In the genomic region with DNA sequence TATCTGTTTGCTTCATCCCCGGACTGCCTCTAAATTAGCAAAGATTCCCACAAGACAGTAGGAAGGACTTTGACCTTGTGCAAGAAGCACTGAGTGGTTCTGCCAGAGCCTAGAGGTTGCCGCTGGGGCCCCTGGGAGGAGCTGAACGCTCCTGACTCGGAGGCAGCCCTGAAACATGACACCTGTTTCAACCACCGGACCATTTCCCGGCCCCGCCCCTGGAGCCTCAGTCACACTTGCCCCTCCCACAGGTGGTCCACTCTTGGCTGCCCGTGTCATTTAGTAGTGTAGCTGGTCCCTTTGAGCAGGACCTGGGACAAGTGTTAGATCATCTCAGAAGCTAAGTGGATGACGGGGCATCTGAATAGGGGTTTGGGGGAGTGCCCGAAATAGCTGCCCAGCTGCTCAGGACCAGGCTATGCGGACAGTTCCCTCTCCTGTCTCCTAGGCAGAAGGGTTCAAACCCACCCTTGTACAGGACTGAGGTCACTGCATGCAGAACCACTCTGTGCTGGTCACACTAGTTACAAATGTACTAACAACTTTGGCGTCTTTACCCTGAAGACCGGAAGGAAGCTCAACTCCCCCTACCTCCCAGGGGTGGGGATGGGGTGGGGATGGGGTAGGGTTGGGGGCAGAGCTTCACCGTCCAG, we compare ENCODE assay signal across 8 mouse cellular contexts. TPM values are rescaled to one million over a fixed set of nuclear protein-coding genes. Genes with fewer than 3 reads are reported as not detected.
A peak's percentile ranks its signal among the peaks of the same experiment; 100 is the strongest.
DNase-seq lines count a peak whose midpoint lies in the region; ATAC-seq and TF ChIP-seq lines count a peak whose summit lies in the region.

No protein-coding gene starts in this region.

- no peaks in the 10 kb centered on the region for H3K36me3 ChIP-seq in hindbrain, embryonic 16.5 days (ENCODE audit: control insufficient read depth, insufficient read depth, low read length)
- no peaks in the 10 kb centered on the region for H3K36me3 ChIP-seq in midbrain, embryonic 16.5 days (ENCODE audit: control insufficient read depth, insufficient read depth, low read length)

- peak overlapping the region; percentile 69 for H3K4me2 ChIP-seq in hindbrain, embryonic 16.5 days (ENCODE audit: low read length)
- H3K4me2 ChIP-seq in midbrain, embryonic 16.5 days (ENCODE audit: low read length), result peak overlapping the region; percentile 91

- TF ChIP-seq CTCF in left cerebral cortex, adult 2 months (IDR thresholded peaks at IDR 0.05), result no peak
- TF ChIP-seq CTCF in cortical plate, adult 2 months (IDR thresholded peaks at IDR 0.05; ENCODE audit: extremely low read depth, insufficient read depth, low read length), result no peak

- H3K9me3 ChIP-seq in hindbrain, embryonic 16.5 days (ENCODE audit: control insufficient read depth, low read length), result no peaks in the 10 kb centered on the region
- H3K9me3 ChIP-seq in midbrain, embryonic 16.5 days (replicated peaks; ENCODE audit: control insufficient read depth, low read length, poor library complexity, severe bottlenecking), result no peaks in the 10 kb centered on the region

- peak overlapping the region; percentile 72 for H3K9ac ChIP-seq in hindbrain, embryonic 16.5 days (ENCODE audit: low read depth, low read length)
- peak overlapping the region; percentile 81 for H3K9ac ChIP-seq in midbrain, embryonic 16.5 days (ENCODE audit: low read depth, low read length)

- H3K4me3 ChIP-seq in left cerebral cortex, adult 2 months, result peak overlapping the region; percentile 85
- peak overlapping the region; percentile 66 for H3K4me3 ChIP-seq in cortical plate, adult 2 months (ENCODE audit: insufficient read depth, low read length)
- H3K4me3 ChIP-seq in hindbrain, embryonic 16.5 days (ENCODE audit: low read length), result peak overlapping the region; percentile 55
- peak overlapping the region; percentile 54 for H3K4me3 ChIP-seq in midbrain, embryonic 16.5 days (ENCODE audit: low read depth, low read length)

- peak overlapping the region; percentile 92 for H3K27ac ChIP-seq in left cerebral cortex, adult 2 months
- no peak overlapping the region for H3K27ac ChIP-seq in cortical plate, adult 2 months (ENCODE audit: insufficient read depth, low read length)
- no peak overlapping the region for H3K27ac ChIP-seq in hindbrain, embryonic 16.5 days (ENCODE audit: low read depth, low read length)
- no peak overlapping the region for H3K27ac ChIP-seq in midbrain, embryonic 16.5 days (ENCODE audit: low read length)

- DNase-seq in left cerebral cortex, adult 2 months (ENCODE audit: extremely low spot score in 1 of 2, low spot score in 2 of 2), result no peak
- DNase-seq in left cerebral cortex, postnatal 25 days (ENCODE audit: low spot score in 2 of 2), result no peak
- no peak for DNase-seq in urinary bladder, adult 2 months (ENCODE audit: low spot score)
- no peak for DNase-seq in layer of hippocampus, adult 11-12 months (ENCODE audit: low spot score)
- no peak for DNase-seq in layer of hippocampus, adult 8-10 months (ENCODE audit: low spot score in 2 of 2)

- H3K4me1 ChIP-seq in cortical plate, adult 2 months (ENCODE audit: control insufficient read depth, insufficient read depth, low read length), result peaks cover 8% of the 10 kb centered on the region; the same call in 1 of the 2 replicates
- H3K4me1 ChIP-seq in hindbrain, embryonic 16.5 days (ENCODE audit: control insufficient read depth, insufficient read depth, low read depth, low read length), result peaks cover 14% of the 10 kb centered on the region
- H3K4me1 ChIP-seq in midbrain, embryonic 16.5 days (ENCODE audit: control insufficient read depth, insufficient read depth, low read length), result peaks cover 24% of the 10 kb centered on the region

- ATAC-seq in hindbrain, embryonic 16.5 days, result 0 out of 2 replicates have a peak, but pooled peaks have one; percentile 10
- no peak for ATAC-seq in midbrain, embryonic 16.5 days

- no peaks in the 10 kb centered on the region for H3K27me3 ChIP-seq in hindbrain, embryonic 16.5 days (replicated peaks; ENCODE audit: control insufficient read depth, insufficient read depth, low read length)
- H3K27me3 ChIP-seq in midbrain, embryonic 16.5 days (ENCODE audit: control insufficient read depth, insufficient read depth, low read depth, low read length), result no peaks in the 10 kb centered on the region

- WGBS in hindbrain, embryonic 16.5 days, result 6% methylated on average over 14 of the region's 14 CpGs
- WGBS in midbrain, embryonic 16.5 days, result 5% methylated on average over 14 of the region's 14 CpGs

- no peak for TF ChIP-seq POLR2A in cortical plate, adult 2 months (IDR thresholded peaks at IDR 0.05; ENCODE audit: extremely low read depth, insufficient read depth, low read length)

- intact Hi-C loops in left cerebral cortex, adult 2 months (cut with DNase I), result loop anchor here (5.0 kb wide), 1 partner anchor 41 kb away; no protein-coding TSS in a partner anchor
- intact Hi-C loops in left cerebral cortex, postnatal 25 days (cut with DNase I), result no loop called here

RNA-seq across cellular contexts. Expression of gene Cntn2, which starts 1.8 kb away (rescaled TPM):
- total RNA-seq in left cerebral cortex, adult 2 months (2021), result 10 to 100 TPM; 69.6 to 78.8 TPM
- 10 to 100 TPM; 60.4 to 71.0 TPM for total RNA-seq in left cerebral cortex, postnatal 25 days (2021)
- 51.9 and 55.8 TPM in 2 replicates for polyA plus RNA-seq in cortical plate, adult 2 months (2012; rRNA removed)
- polyA plus RNA-seq in hindbrain, embryonic 16.5 days (2015; fragmentation: Nextera tagmentation; extraction: Ambion mirVana), result 24.3 and 31.0 TPM in 2 replicates
- polyA plus RNA-seq in midbrain, embryonic 16.5 days (2015; fragmentation: Nextera tagmentation; extraction: Ambion mirVana), result 28.2 and 34.6 TPM in 2 replicates
- 0.03 and 0.04 TPM in 2 replicates for polyA plus RNA-seq in urinary bladder, adult 2 months (2012; rRNA removed)
- total RNA-seq in layer of hippocampus, adult 8-10 months (2022), result 100 to 1,000 TPM in 1 of 4 experiments, 10 to 100 TPM in 3; 74.6 to 104 (median 85.8) TPM

RNA-seq across cellular contexts. Expression of gene Tmem81, which starts 35.3 kb away (rescaled TPM):
- 1 to 10 TPM; 3.9 to 4.4 TPM for total RNA-seq in left cerebral cortex, adult 2 months (2021)
- 1 to 10 TPM; 3.6 to 3.9 TPM for total RNA-seq in left cerebral cortex, postnatal 25 days (2021)
- polyA plus RNA-seq in cortical plate, adult 2 months (2012; rRNA removed), result 5.4 and 5.8 TPM in 2 replicates
- 0.56 and 0.95 TPM in 2 replicates for polyA plus RNA-seq in hindbrain, embryonic 16.5 days (2015; fragmentation: Nextera tagmentation; extraction: Ambion mirVana)
- 0.81 and 1.3 TPM in 2 replicates for polyA plus RNA-seq in midbrain, embryonic 16.5 days (2015; fragmentation: Nextera tagmentation; extraction: Ambion mirVana)
- polyA plus RNA-seq in urinary bladder, adult 2 months (2012; rRNA removed), result 6.3 and 6.5 TPM in 2 replicates
- 1 to 10 TPM; 5.9 to 6.5 (median 6.3) TPM for total RNA-seq in layer of hippocampus, adult 8-10 months (2022)

Comparison
In these comparisons a context has a peak if more than half of its experiments do, and no peak if none do; other contexts are left out.
1. RNA of gene Cntn2, which starts 1.8 kb away (polyA plus RNA-seq): 51.9 to 55.8 TPM in cortical plate, adult 2 months, 28.2 to 34.6 TPM in midbrain, embryonic 16.5 days and 24.3 to 31.0 TPM in hindbrain, embryonic 16.5 days; 0.03 to 0.04 TPM in urinary bladder, adult 2 months; every median in the first group is over 10 times any median in the second.
2. Peak in every context shown above with its lines, with median percentiles within 50 percentile points of each other: H3K4me3 ChIP-seq.